Mouse (Mus musculus) urinary bladder, postnatal 10 days (tissue): ENCODE data around the gene Lpin2.

ENCODE experiments used
- DNase-seq: peaks from one replicate; pipeline ENCODE4 v3.0.0; 2022; ENCODE audit warnings: low spot score

The Lpin2 gene

GRCm38 (mm10) chr17:71202136-71202535, 19.8 kb downstream of the Lpin2 start:
- no peak for DNase-seq

- DNase-seq: no peak
Measured at GRCm38 (mm10) chr17:71203998-71204808, 21.8 kb downstream of the Lpin2 start.

GRCm38 (mm10) chr17:71204809-71205091, 22.4 kb downstream of the Lpin2 start:
- no peak for DNase-seq

- no peak for DNase-seq
Measured at GRCm38 (mm10) chr17:71206136-71206893, 24.0 kb downstream of the Lpin2 start.

- no peak for DNase-seq
Measured at GRCm38 (mm10) chr17:71207268-71207667, 24.9 kb downstream of the Lpin2 start.

GRCm38 (mm10) chr17:71208376-71208775, 26.0 kb downstream of the Lpin2 start:
- DNase-seq: no peak

- no peak for DNase-seq
Measured at GRCm38 (mm10) chr17:71208921-71209320, 26.6 kb downstream of the Lpin2 start.

- no peak for DNase-seq
Measured at GRCm38 (mm10) chr17:71209936-71210335, 27.6 kb downstream of the Lpin2 start.

- no peak for DNase-seq
Measured at GRCm38 (mm10) chr17:71211962-71212646, 29.7 kb downstream of the Lpin2 start.

- no peak for DNase-seq
Measured at GRCm38 (mm10) chr17:71213666-71214065, 31.3 kb downstream of the Lpin2 start.

- DNase-seq: no peak
Measured at GRCm38 (mm10) chr17:71214514-71215240, 32.3 kb downstream of the Lpin2 start.

- no peak for DNase-seq
Measured at GRCm38 (mm10) chr17:71215241-71215839, 33.0 kb downstream of the Lpin2 start.

GRCm38 (mm10) chr17:71216263-71216662, 33.9 kb downstream of the Lpin2 start:
- DNase-seq: no peak

GRCm38 (mm10) chr17:71217111-71217685, 34.8 kb downstream of the Lpin2 start:
- no peak for DNase-seq

- DNase-seq: no peak
Measured at GRCm38 (mm10) chr17:71221383-71221782, 39.0 kb downstream of the Lpin2 start.

- no peak for DNase-seq
Measured at GRCm38 (mm10) chr17:71223676-71224075, 41.3 kb downstream of the Lpin2 start.

- DNase-seq: no peak
Measured at GRCm38 (mm10) chr17:71224521-71224920, 42.2 kb downstream of the Lpin2 start.

GRCm38 (mm10) chr17:71225091-71225490, 42.7 kb downstream of the Lpin2 start:
- DNase-seq: no peak

- no peak for DNase-seq
Measured at GRCm38 (mm10) chr17:71227128-71227895, 45.0 kb downstream of the Lpin2 start.

GRCm38 (mm10) chr17:71228651-71229050, 46.3 kb downstream of the Lpin2 start:
- no peak for DNase-seq
